Mouse (Mus musculus): ENCODE data around the gene Ubn1.

The Ubn1 gene

DNA sequence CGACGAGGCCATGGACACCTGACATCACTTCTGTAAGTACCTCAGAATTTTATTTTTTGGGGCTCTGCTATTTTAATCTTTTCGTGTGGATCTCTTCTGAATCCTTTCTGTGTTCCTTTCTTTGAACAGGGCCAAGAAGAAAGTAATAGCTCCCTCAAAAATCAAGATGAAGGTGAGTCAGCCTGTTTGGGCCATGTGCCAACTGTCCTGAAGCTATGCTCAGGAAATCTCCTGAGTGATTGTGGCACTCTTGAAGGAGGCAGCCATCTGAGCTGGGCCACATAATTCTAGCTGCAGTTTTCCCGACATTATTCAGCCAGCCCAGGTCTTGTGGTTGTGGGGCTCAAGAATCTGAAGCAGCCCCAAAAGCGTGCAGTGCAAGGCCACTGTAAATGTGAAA, 24.5 kb downstream of the Ubn1 start:
- no peak for DNase-seq

DNA sequence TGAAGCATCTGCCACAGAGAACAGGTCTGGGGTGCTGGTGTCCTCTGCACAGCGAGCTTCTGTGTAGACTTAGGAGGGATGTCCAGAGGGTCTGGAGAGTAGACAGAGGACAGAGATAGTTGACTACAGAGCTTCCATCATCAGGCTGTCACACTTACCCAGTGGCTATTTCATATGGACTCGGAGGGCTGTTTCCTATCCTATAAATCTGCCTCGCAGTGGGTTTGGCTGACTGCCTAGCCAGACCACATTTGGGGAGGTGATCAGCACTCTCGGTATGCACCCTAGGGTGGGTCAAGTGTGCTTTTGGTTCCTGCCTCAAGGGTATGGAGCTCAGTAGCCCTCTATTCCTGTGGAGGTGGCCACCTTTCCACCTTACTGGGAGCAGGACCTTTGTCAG, 35.3 kb downstream of the Ubn1 start:
- DNase-seq = no peak

DNA sequence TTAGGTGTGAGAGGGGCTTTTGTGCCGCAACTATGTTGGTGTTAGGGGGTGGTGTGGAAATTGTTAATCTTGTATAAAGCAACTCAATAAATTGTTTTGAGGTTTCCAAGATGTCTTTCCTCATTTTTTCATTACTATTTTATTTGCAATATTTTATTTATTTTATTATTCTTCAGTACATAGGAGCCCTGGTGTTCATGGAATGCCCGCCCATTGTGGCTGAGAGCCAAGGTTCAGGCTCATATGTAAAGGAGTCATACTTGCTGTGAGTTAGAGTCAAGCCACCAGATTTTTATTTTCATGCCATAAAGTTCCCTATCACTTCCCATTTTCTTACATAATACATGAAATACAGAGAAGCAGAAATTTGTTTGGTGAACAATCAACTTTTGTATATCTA, 36.3 kb downstream of the Ubn1 start:
- DNase-seq = no peak

DNA sequence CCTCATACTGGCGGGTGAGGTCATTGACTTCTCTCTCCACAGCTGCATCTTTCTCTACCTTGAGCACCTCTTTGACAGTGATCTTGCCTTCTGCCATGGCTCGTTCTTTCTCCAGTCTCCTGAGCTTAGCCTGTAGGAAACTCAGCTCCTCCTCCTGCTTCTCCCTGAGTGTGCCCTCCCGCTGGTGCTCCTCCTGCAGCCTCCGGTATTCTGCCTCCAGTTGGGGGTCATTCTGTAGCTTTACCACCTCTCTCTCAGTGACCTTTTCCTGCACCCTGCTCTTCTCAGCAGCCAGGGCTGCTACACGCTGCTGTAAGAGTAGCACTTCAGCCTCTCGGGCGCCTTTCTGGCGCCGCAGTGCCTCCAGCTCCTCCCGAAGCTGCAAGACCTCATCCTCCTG, 39.2 kb downstream of the Ubn1 start:
- no peak for DNase-seq

DNA sequence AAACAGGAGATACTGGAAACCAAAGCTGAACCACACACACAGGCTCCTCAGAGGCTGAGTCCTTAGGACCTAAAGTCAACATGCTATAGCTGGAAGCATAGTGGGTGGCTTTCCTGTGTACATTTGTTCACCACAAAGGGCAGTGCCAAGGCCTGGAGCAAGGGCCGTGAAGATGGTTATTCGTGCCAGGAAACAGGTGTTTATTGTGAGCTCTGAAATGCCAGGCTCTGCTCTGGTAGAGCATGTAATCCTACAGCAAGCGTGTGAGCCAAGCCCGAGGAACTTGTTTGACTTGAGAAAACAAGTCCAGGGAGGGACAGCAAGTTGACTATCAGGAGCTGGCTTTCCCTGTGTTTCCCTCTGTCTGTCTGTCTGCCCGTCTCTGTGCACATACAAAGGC, 43.4 kb downstream of the Ubn1 start:
- DNase-seq = no peak

DNA sequence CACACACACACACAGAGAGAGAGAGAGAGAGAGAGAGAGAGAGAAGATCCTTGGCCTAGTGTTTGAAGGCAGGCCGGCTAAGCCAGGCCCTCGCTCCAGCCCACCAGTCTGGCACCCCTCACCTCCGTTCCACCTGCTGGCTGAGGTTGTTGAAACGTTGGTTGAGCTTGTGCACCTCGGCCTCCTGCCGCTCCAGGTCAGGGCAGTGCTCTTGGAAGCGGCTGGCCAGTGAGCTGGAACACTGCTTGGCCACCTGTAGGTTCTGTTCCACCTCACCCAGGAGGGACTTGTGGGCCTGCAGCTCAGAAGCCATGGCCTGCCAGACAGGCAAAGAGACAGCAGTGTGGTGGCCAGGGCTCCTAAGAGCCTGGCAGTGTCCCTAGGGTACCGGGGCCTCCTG, 46.6 kb downstream of the Ubn1 start:
- no peak for DNase-seq

DNA sequence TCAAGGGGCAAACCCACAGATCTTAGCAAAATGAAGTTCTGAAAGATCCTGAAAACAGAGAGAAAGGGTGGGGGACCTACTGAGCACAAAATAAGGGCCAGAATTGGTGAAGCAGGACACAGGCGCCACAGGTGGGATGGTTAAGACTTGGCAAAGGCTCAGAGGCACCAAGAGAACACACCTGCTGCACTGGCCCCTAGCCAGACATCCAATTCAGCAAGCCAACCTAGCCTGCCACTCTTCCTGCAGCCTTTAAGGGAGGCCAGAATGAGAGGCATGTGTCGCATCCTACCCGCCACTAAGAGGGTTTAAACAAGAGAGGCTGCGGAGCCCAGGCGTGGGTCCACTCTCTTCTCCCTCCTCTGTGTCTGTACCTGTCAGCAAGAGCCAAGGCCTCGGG, 51.1 kb downstream of the Ubn1 start:
- DNase-seq = no peak

DNA sequence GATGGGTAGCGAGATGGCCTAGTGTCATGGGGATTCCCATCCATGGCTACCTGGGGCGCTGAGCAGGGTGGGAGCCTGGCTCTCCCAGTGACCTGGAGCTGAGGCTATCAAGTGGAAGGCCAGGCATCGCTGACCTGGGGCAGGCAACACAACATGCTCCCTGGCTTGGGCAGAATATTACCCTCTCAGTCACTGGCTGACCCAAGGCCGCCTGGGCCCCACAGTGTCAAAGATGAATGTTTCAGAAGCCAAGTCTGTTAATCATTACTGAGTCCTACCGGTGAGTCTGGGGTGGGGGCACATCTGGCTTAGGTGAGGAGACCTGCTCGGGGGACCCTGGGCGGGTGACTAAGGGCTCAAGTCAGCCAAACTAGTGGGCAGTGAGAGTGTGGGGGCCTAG, 60.0 kb downstream of the Ubn1 start:
- no peak for DNase-seq

DNA sequence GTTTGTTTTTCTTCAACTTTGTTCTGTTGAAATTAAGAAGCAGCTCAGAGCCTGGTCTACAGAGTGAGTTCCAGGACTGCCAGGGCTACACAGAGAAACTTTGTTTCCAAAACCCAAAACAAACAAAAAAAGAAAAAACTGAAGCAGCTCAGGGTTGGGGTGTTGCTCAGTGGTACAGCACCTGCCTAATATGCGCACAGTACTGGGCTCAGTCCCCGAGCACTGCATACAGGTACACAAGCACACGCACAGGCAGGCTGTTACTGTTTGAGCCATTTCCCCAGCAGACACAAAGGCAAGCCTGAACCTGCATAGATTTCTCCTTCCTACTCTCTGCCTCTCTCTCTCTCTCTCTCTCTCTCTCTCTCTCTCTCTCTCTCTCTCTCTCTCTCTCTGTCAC, 61.2 kb downstream of the Ubn1 start:
- DNase-seq = no peak

DNA sequence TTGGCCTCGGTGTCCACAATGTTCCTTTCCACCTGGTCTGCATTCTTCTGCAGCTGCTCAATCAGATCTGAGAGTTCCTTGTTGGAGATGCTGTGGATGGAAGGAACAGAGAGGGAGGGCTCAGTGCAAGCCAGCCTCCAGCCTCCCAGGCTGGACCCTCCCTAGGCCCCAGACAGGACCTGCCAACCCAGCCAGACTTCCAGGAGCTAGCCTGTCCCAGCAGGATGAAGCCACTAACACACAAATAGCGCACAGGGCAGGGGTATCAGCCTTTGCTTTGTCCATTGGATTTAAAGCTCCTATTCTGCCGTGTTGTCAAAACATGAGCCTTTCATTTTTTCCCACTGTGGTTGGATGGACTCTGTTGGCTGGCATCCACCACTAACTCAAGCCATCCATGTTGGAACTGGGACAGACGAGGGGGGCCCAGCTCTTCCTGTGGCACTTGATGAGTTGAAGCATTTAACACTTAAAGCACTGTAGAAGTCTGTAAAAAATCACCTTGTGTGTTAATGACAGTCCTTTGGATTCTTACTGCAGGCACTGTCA, 63.2 kb downstream of the Ubn1 start:
- DNase-seq = peak; percentile 36

DNA sequence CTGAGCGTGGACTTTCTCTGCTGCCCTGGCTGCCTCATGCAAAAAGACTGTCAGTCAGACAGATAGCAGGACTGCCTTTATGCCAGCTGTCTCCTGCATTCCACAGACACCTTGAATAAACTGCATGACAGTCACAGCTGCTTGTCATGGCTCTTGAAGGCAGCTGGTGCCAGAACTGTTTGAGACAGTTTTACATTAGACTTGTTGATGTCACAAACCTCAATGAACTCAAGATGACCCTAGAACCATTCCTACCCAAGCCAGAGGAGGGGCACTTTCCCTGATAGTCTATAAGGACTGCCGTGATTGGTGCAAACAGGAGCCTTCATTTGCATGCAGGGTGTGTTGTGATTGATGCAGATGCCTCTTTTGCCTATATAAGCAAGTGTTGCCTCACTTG, 63.7 kb downstream of the Ubn1 start:
- DNase-seq = no peak

DNA sequence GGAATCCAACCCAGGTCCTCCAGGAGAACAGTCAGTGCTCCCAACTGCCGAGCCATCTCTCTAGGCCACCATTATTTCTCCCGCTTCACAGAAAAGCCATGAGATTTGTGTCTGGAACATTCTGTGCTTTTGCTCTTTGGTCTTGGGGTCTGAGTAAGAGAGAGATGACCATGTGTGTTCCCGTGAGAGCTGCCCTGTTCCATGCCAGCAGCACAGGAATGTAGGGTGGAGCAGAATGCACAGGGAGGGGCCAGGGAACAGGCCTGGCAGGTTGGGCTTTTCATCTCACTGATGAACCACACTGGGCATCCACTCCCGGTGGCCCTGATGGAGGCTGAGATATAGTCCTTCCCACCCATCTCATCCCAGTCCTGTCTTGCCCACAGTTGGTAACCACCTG, 69.5 kb downstream of the Ubn1 start:
- peak; percentile 29 for DNase-seq

DNA sequence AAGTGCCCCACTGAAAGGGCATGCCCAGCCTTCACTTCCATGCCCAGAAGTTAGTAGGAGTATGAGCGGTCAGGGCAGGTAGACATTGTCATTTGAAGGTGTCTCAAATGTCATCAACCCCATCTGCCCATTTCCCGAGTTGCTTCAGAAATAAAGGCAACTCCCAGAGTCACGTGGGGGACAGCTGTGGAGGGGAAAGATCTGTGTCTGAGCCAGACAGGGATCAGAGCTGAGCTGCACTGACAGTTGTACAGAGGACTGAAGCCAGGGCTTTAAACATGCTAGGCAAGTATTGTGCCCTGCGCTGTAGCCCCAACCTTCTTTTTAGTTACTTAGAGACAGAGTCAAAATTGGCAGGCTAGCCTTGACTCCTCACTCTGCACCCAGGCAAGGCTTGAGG, 70.0 kb downstream of the Ubn1 start:
- DNase-seq = no peak

DNA sequence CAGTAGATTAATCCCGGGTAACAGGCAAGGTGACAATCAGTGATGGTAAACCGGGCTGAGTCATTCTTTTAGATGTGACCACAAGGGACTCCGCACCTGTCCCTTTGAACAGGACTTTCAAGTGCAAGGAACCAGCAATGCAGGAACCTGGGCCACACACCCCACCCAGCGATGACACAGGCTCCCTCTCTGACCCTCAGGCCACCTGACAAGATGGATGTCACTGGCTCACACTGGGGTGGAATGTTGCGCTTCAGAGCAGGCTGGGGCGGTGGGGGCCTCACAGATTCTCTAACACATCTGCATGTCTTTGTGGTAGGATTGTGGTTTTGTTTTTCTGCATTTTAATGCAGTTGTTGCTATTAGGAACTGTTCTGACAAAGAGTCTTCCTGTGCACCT, 73.6 kb downstream of the Ubn1 start:
- no peak for DNase-seq

DNA sequence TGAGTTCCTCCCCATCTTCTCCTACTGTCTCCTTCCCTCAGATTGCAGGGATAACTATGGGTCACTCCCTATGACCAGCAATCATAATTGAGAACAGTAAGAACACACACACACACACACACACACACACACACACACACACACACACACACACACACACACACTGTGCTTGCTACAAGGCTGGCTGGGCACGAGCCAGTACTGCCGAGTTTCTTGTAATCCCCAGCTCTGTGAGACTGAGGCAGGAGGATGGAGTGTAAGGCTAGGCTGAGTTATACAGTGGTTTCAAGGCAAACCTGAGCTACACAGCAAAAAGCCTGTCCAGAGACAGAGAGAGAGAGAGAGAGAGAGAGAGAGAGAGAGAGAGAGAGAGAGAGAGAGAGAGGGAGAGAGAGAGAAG, 80.3 kb downstream of the Ubn1 start:
- DNase-seq = no peak

DNA sequence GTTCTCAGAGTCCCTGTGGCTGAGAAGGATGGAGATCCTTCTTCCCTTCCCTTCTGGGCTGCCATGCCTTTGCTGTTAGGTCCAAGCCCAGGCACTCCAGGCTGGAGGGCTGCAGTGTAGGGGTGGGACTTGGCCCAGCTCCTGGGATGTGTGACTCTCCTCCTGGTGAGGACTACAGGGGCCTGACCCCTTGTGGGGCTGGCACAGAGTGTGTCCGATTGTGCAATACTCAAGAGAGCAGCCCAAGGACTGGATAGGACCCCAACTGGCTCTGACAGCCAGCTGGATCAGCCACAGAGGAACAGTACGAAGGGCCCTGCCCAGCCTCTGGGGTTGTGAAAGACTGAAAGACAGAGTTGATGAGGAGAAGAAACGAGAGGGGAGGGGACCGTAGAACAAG, 80.9 kb downstream of the Ubn1 start:
- DNase-seq = peak; percentile 93

DNA sequence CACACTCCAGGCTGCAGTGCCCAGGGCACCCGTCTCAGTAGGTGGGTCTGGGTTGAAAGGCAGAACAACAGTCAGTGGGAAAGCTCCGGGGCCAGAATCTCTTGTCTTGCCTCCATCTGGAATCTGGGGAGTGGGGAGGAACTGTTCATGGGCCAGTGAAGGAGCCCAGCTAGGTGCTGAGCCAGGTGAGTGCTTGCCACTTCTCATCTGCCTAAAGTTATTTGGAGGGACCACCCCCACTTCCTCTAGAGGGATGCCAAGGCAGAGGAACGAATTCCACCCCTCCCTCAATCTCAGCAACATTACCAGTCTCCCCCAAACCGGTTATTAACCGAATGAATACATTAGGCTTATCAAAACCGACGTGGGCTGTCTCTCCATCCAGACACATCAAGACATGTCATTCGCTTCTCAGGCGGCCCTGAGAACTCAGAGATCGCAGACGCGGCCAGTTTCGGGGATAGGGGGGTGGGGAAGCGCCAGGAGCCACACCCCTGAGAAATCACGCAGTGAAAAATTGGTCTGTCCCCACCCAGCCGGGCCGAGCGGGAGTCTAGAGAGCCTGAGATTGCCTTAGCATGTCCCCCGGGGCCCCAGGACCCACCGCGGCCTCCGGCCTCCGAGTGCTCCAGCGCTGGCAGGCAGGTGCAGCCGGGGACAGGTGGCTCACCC, 81.5 kb downstream of the Ubn1 start:
- DNase-seq = peak; percentile 36

DNA sequence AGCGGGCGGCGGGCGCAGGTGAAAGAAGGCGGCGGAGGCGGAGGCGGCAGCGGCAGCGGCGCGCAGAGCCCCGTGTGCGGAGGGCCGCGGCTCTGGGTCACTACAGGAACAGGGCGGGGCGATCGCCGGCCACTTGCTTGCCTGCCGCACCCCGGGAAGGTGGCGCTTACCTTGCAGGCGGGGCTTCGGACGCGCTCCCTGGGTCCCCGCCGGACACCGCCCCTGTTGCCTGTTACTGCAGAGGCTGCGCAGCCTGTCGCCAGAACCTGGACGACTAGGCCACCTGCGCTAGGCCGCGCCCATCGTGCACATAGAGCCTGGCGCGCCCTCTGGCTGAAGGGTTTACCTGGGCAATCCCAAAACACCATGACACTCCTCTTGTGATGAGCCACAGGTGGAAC, 82.5 kb downstream of the Ubn1 start, which contains the start of gene Ppl:
TSS of gene Ppl (minus strand) at position 21 of the 401 bp plus-strand sequence.
- DNase-seq = peak; percentile 90

DNA sequence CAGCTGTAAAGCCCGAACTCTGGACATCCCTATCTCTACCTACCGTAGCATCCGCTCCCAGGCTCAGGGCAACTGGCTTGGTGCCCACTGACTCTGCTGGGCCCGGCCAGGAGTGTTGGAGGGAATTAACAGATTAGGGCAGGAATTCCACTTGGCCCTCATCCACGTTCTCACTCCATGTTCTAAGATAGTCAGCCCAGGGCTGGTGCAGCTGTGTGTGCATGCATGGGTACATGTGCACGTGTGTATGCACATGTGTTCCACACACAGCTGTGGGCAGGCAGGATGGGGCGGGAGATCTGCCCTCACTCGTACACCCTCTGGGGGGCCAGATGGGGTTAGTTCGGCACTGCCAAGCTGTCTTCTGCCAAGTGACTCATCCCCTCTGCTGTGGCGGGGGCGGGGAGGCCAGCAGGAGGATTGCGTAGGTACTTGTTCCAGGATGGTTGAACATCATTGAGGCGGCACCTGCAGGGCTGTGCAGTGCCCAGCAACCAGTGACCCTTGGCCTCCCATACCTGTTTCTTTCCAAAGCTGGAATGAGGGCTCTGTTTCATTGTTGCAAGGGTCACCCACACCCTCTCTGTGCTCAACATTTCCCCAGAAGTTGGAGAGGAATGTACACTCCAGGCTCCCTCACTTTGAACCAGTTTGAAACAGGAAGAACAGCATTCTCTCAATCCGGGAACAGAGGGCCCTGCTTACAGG, 84.9 kb downstream of the Ubn1 start:
- DNase-seq = peak; percentile 58

DNA sequence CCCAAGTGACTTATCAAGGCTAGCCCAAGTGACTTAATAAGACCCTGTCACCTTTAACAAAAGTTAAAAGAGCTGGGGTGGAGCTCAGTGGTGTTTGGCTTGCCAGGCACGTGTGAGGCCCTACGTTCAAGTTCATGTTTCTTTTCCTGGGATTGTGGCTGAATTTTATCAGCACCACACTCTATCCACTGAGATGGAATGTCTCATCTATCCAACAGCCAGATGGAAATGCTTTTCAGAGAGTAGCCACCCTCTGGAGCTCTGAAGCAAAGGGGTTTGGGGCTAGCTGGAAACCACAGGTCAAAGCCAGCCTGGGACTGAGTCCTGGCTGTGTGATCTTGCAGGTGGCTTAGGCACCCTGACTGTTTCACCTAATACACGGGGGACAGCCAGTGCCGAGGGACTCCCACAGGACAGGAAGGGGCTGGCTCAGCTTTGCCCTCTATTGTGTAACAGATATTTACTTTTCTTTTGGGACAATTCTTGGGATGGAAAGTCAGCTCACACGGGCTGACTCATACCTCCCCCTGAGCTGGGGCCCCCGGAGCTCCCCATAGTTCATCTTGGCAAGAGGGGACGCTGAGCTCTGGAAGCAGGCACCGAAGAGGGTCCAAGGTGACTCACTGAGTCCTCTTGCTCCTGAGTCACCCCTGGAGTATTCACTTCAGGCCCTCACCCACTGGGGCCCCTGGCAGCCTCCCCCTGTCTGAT, 85.8 kb downstream of the Ubn1 start:
- DNase-seq = peak; percentile 29
